In the genomic region with DNA sequence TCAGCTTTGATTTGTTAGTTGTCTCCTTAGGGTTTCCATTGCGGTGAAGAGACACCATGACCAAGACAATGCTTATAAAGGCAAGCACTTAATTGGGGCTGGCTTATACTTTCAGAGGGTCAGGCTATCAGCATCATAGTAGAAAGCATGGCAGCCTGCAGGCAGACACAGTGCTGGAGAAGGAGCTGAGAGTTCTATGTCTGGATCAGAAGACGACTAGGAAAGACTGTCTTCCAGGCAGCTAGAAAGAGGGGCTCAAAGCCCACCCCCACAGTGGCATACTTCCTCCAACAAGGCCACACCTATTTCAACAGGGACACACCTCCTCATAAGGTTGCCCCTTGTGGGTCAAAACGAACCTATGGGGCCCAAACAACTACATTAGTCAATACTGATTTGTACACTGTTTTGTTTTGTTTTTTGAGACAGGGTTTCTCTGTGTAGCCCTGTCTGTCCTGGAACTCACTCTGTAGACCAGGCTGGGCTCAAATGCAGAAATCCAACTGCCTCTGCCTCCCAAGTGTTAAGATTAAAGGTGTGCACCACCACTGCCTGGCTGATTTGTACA, we compare ENCODE assay signal across 22 mouse cellular contexts.
"Had no signal": no experiment of that assay in that cellular context is flagged by ENCODE, and none has a peak within 500 bp of the region (broad histone marks: within the 10 kb centered on the region; RNA-seq: fewer than 3 reads in every experiment).

No protein-coding gene starts in this region.

- DNase-seq: heart, postnatal 10 days; heart, postnatal 14 days; heart, postnatal 36 days; heart, postnatal 4 days; kidney, adult 11 months; kidney, adult 18-20 months; kidney, adult 2 months; kidney, adult 8-10 months; kidney, adult 9 months; kidney, postnatal 10 days; kidney, postnatal 14 days; kidney, postnatal 25 days; kidney, postnatal 36 days; kidney, postnatal 4 days; layer of hippocampus, adult 9-11 months; layer of hippocampus, postnatal 36 days had no signal

- ATAC-seq: hindbrain, embryonic 16.5 days; hindbrain, postnatal 0 days; inflammation-experienced regulatory T-cells, adult 6 months; intestine, embryonic 15.5 days; intestine, embryonic 16.5 days; intestine, postnatal 0 days had no signal
